ENCODE assay signal across 15 mouse cellular contexts in the genomic region with DNA sequence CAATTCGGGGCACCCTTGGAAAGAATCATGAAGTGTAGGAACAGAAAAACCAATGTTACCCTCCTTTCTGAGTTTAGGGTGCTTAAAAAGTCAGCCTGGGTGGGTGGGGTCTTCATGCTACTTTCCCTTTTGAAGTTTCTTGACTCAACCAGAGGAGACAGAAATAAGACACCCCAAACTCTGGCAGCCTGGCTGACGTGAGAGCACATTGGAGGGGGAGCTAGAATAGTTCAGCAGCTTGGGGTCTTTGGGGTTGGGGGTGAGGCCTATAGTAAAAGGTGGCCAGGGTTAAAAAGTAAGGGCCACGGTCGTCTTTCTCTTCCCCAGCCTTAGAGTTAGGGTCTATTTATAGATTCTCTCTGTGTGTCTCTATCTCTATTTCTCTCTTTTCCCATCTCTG. TPM values are rescaled to one million over a fixed set of nuclear protein-coding genes. Genes with fewer than 3 reads are reported as not detected.
DNase-seq lines count a peak whose midpoint lies in the region; ATAC-seq and TF ChIP-seq lines count a peak whose summit lies in the region.
"Had no signal": no experiment of that assay in that cellular context is flagged by ENCODE, and none has a peak within 500 bp of the region (broad histone marks: within the 10 kb centered on the region; RNA-seq: fewer than 3 reads in every experiment).

No protein-coding gene starts in this region.

- H3K27me3 ChIP-seq in embryonic facial prominence, embryonic 10.5 days (replicated peaks; ENCODE audit: low read depth, poor library complexity, severe bottlenecking), result peaks cover 100% of the 10 kb centered on the region
- H3K27me3 ChIP-seq in forebrain, embryonic 10.5 days (ENCODE audit: poor library complexity, severe bottlenecking), result peaks cover 100% of the 10 kb centered on the region
- H3K27me3 ChIP-seq in hindbrain, embryonic 14.5 days (ENCODE audit: control insufficient read depth, insufficient read depth, low read length), result peaks cover 95% of the 10 kb centered on the region
- H3K27me3 ChIP-seq in liver, embryonic 14.5 days (ENCODE audit: control insufficient read depth, insufficient read depth, low read length), result peaks cover 100% of the 10 kb centered on the region
- H3K27me3 ChIP-seq: Patski had no signal

- no peak for ATAC-seq in hindbrain, embryonic 14.5 days (ENCODE audit: low FRiP score)
- no peak for ATAC-seq in liver, embryonic 14.5 days (ENCODE audit: insufficient read depth)
- ATAC-seq: intestine, postnatal 0 days; Patski had no signal

- no peak for TF ChIP-seq CTCF in liver, embryonic 14.5 days (IDR thresholded peaks at IDR 0.05; ENCODE audit: low read depth)
- no peak for TF ChIP-seq CTCF in gastrocnemius, adult 2 months (IDR thresholded peaks at IDR 0.05)

- H3K4me2 ChIP-seq in hindbrain, embryonic 14.5 days (replicated peaks), result peak overlapping the region; percentile 51
- H3K4me2 ChIP-seq in liver, embryonic 14.5 days (ENCODE audit: low read depth), result peak overlapping the region; percentile 8; the same call in 1 of the 2 replicates

- WGBS in embryonic facial prominence, embryonic 10.5 days, result 10% methylated on average over 4 of the region's 4 CpGs
- 12% methylated on average over 4 of the region's 4 CpGs for WGBS in forebrain, embryonic 10.5 days
- WGBS in hindbrain, embryonic 14.5 days, result 11% methylated on average over 4 of the region's 4 CpGs
- 5% methylated on average over 4 of the region's 4 CpGs for WGBS in liver, embryonic 14.5 days (ENCODE audit: insufficient replicate concordance)

- peak overlapping the region; percentile 87; the same call in 1 of the 2 replicates for H3K27ac ChIP-seq in embryonic facial prominence, embryonic 10.5 days (replicated peaks)
- peak overlapping the region; percentile 96 for H3K27ac ChIP-seq in forebrain, embryonic 10.5 days
- peak overlapping the region; percentile 71; the same call in 1 of the 2 replicates for H3K27ac ChIP-seq in hindbrain, embryonic 14.5 days
- H3K27ac ChIP-seq in liver, embryonic 14.5 days, result no peak overlapping the region
- no peak overlapping the region for H3K27ac ChIP-seq in gastrocnemius, adult 2 months

- H3K4me3 ChIP-seq in embryonic facial prominence, embryonic 10.5 days, result peak overlapping the region; percentile 63
- H3K4me3 ChIP-seq in forebrain, embryonic 10.5 days, result peak overlapping the region; percentile 68
- peak overlapping the region; percentile 38 for H3K4me3 ChIP-seq in hindbrain, embryonic 14.5 days (replicated peaks; ENCODE audit: low read length)
- H3K4me3 ChIP-seq in liver, embryonic 14.5 days (ENCODE audit: insufficient read depth in 1 of 2, low read depth in 2 of 2, low read length in 2 of 2), result no peak overlapping the region
- H3K4me3 ChIP-seq in gastrocnemius, adult 2 months, result no peak overlapping the region

- TF ChIP-seq EP300 in liver, embryonic 14.5 days (IDR thresholded peaks at IDR 0.05; ENCODE audit: low read depth), result no peak

- H3K36me3 ChIP-seq in embryonic facial prominence, embryonic 10.5 days (replicated peaks), result peaks cover 8% of the 10 kb centered on the region; the same call in 1 of the 2 replicates
- H3K36me3 ChIP-seq in forebrain, embryonic 10.5 days (replicated peaks), result peaks cover 57% of the 10 kb centered on the region
- H3K36me3 ChIP-seq in hindbrain, embryonic 14.5 days (replicated peaks; ENCODE audit: control insufficient read depth, insufficient read depth), result no peaks in the 10 kb centered on the region
- no peaks in the 10 kb centered on the region for H3K36me3 ChIP-seq in liver, embryonic 14.5 days (replicated peaks; ENCODE audit: control insufficient read depth, insufficient read depth, low read depth)

- intact Hi-C loops in gastrocnemius, adult 2 months (cut with DNase I), result no loop called here

- no peak for DNase-seq in embryonic facial prominence, embryonic 10.5 days (ENCODE audit: low spot score)
- DNase-seq in forebrain, embryonic 10.5 days (ENCODE audit: extremely low spot score, low spot score), result no peak
- no peak for DNase-seq in hindbrain, embryonic 14.5 days (ENCODE audit: low spot score)
- DNase-seq in liver, embryonic 14.5 days (ENCODE audit: low read depth in 3 of 3, low spot score in 3 of 3), result no peak
- no peak for DNase-seq in thymus, adult 18-20 months
- DNase-seq in gastrocnemius, adult 2 months, result no peak
- no peak for DNase-seq in urinary bladder, adult 2 months (ENCODE audit: low spot score)
- DNase-seq in natural killer cell, adult 2 months (ENCODE audit: low spot score in 2 of 2), result no peak
- DNase-seq: adrenal gland, adult 8-10 months; gastrocnemius, postnatal 25 days; lung, postnatal 14 days had no signal

- H3K4me1 ChIP-seq in embryonic facial prominence, embryonic 10.5 days, result peaks cover 65% of the 10 kb centered on the region
- H3K4me1 ChIP-seq in forebrain, embryonic 10.5 days, result peaks cover 77% of the 10 kb centered on the region
- peaks cover 5% of the 10 kb centered on the region; the same call in 1 of the 2 replicates for H3K4me1 ChIP-seq in hindbrain, embryonic 14.5 days (replicated peaks; ENCODE audit: control insufficient read depth, insufficient read depth, low read length)
- H3K4me1 ChIP-seq in liver, embryonic 14.5 days (replicated peaks; ENCODE audit: control insufficient read depth in 2 of 2, insufficient read depth in 2 of 2, low read length in 1 of 2), result no peaks in the 10 kb centered on the region

- H3K9ac ChIP-seq in hindbrain, embryonic 14.5 days, result peak overlapping the region; percentile 52
- H3K9ac ChIP-seq in liver, embryonic 14.5 days (replicated peaks), result no peak overlapping the region

- H3K9me3 ChIP-seq in embryonic facial prominence, embryonic 10.5 days, result no peaks in the 10 kb centered on the region
- no peaks in the 10 kb centered on the region for H3K9me3 ChIP-seq in forebrain, embryonic 10.5 days
- no peaks in the 10 kb centered on the region for H3K9me3 ChIP-seq in hindbrain, embryonic 14.5 days (ENCODE audit: control insufficient read depth, low read length)
- no peaks in the 10 kb centered on the region for H3K9me3 ChIP-seq in liver, embryonic 14.5 days (ENCODE audit: control insufficient read depth, low read length)

RNA-seq across cellular contexts. Expression of a gene that starts 14.6 kb away (rescaled TPM):
- 17.9 and 19.6 TPM in 2 replicates for polyA plus RNA-seq in embryonic facial prominence, embryonic 10.5 days (2016; fragmentation: Nextera tagmentation; extraction: Ambion mirVana)
- polyA plus RNA-seq in forebrain, embryonic 10.5 days (2016; fragmentation: Nextera tagmentation; extraction: Ambion mirVana), result 108 and 115 TPM in 2 replicates
- polyA plus RNA-seq in hindbrain, embryonic 14.5 days (2014; fragmentation: Nextera tagmentation; extraction: Ambion mirVana), result 13.2 and 18.7 TPM in 2 replicates
- polyA plus RNA-seq in liver, embryonic 14.5 days (2012; rRNA removed), result 3.0 and 3.8 TPM in 2 replicates
- 1.4 and 2.5 TPM in 2 replicates for polyA plus RNA-seq in liver, embryonic 14.5 days (2014; fragmentation: Nextera tagmentation; extraction: Ambion mirVana)
- under 1 TPM; 0.13 to 0.22 TPM for total RNA-seq in gastrocnemius, adult 2 months (2021)
- 0.12 TPM in 1 of 2 replicates, not detected in the other for polyA plus RNA-seq in urinary bladder, adult 2 months (2012; rRNA removed)
- total RNA-seq: adrenal gland, adult 8-10 months had no signal
- polyA plus RNA-seq: heart, embryonic 16.5 days; intestine, postnatal 0 days; large intestine, adult 2 months had no signal

Comparison
In these comparisons a context has a peak if more than half of its experiments do, and no peak if none do; other contexts are left out.
1. H3K27ac ChIP-seq: peak in embryonic facial prominence, embryonic 10.5 days (single experiment), forebrain, embryonic 10.5 days (single experiment) and hindbrain, embryonic 14.5 days (single experiment); none in liver, embryonic 14.5 days (single experiment) and gastrocnemius, adult 2 months (single experiment).
2. H3K4me3 ChIP-seq: peak in embryonic facial prominence, embryonic 10.5 days (single experiment), forebrain, embryonic 10.5 days (single experiment) and hindbrain, embryonic 14.5 days (single experiment); none in liver, embryonic 14.5 days (0 of 2) and gastrocnemius, adult 2 months (single experiment).